Mouse (Mus musculus) heart, postnatal 0 days (tissue): ENCODE data around the gene Slxl1. TPM values are rescaled to one million over a fixed set of nuclear protein-coding genes. Genes with fewer than 3 reads are reported as not detected.
"Not testable (repeated sequence)": the region's sequence is repeated elsewhere in the genome, so short reads cannot be mapped to it uniquely, and the experiment has no call there.

ENCODE experiments used
- ATAC-seq: fragments of 200-750 bp; cut with Nextera tagmentation; 2 replicates; pipeline ENCODE4 v1.8.0; 2017; ENCODE audit warnings: low read depth, moderate number of reproducible peaks, moderate library complexity; ENCODE audit not compliant: insufficient read depth
- DNase-seq: peaks from one replicate; pipeline ENCODE4 v3.0.0-alpha.2; 2016; ENCODE audit warnings: low spot score
- H3K27ac ChIP-seq: fragments of 300-500 bp; sonication (generic); 2 replicates; pipeline ENCODE4 v1.5.1; 2014; ENCODE audit warnings: low read depth, mild to moderate bottlenecking
- H3K27me3 ChIP-seq: fragments of 300-500 bp; sonication (generic); 2 replicates; pipeline ENCODE4 v1.6.1; 2014; ENCODE audit warnings: low read length, mixed read lengths; ENCODE audit not compliant: control insufficient read depth, insufficient read depth
- H3K36me3 ChIP-seq: fragments of 300-500 bp; sonication (generic); replicated peaks from 2 replicates; pipeline ENCODE4 v1.6.1; 2014; ENCODE audit warnings: low read length, mixed read lengths; ENCODE audit not compliant: control insufficient read depth, insufficient read depth
- H3K4me1 ChIP-seq: fragments of 300-500 bp; sonication (generic); 2 replicates; pipeline ENCODE4 v1.6.1; 2014; ENCODE audit warnings: antibody characterized with exemption; ENCODE audit not compliant: control insufficient read depth, insufficient read depth
- H3K4me2 ChIP-seq: fragments of 300-500 bp; sonication (generic); 2 replicates; pipeline ENCODE4 v1.6.1; 2014; ENCODE audit warnings: low read depth, mild to moderate bottlenecking, low read length, moderate library complexity
- H3K4me3 ChIP-seq: fragments of 300-500 bp; sonication (generic); 2 replicates; pipeline ENCODE4 v1.5.1; 2014; ENCODE audit warnings: low read depth, low read length
- H3K9ac ChIP-seq: fragments of 300-500 bp; sonication (generic); replicated peaks from 2 replicates; pipeline ENCODE4 v1.6.1; 2014; ENCODE audit warnings: low read depth, low read length, mixed read lengths
- H3K9me3 ChIP-seq: fragments of 300-500 bp; sonication (generic); replicated peaks from 2 replicates; pipeline ENCODE4 v1.6.1; 2016; ENCODE audit warnings: low read length; ENCODE audit not compliant: control insufficient read depth
- WGBS: fragments of 180-500 bp; shearing (Covaris S2); extraction: QIAGEN DNeasy Blood & Tissue Kit; methylation state at CpG from one replicate; pipeline ENCODE4 v1.1.7; 2014; 5-methylcytosine and 5-hydroxymethylcytosine counted together
- polyA plus RNA-seq: library from polyadenylated mRNA; unstranded; fragments of >200 nt; fragmentation: Nextera tagmentation; extraction: Ambion mirVana; gene quantifications from 2 replicates; pipeline ENCODE4 v1.2.1, GENCODE M21; 2015
- total RNA-seq: library from RNA; depleted of rRNA; stranded (reverse); fragments of >200 nt; gene quantifications from 2 replicates; pipeline ENCODE4 v1.2.3, GENCODE M21; 2014; ENCODE audit warnings: low replicate concordance; rRNA removed

The Slxl1 gene
- total RNA-seq = not detected in 2 replicates
- polyA plus RNA-seq = not detected in 2 replicates

DNA sequence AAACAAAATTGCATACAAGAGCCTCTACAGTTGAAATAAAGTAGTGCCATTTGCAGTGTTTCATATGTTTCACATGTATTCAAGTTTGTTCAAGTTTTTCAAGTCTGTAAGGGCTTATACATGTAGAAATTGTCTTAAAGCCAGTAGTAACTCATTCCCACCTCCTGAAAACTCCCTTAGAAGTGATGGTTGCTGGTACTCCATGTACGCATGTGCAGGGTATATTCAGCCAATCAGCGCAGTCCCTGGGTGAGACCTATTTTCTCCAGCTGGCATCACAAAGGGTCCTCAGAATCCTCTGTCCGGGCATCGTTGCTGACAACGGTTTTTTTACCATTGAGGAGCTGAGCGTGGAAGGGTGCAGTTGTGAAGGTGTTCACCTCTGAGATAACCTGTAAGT is at the start of gene Slxl1:
Gene Slxl1 (plus strand): TSS at position 301 of the 400 bp plus-strand sequence.
- H3K27ac ChIP-seq, ATAC-seq, H3K9me3 ChIP-seq, H3K4me2 ChIP-seq, H3K9ac ChIP-seq, H3K4me3 ChIP-seq, H3K4me1 ChIP-seq, DNase-seq, H3K27me3 ChIP-seq, H3K36me3 ChIP-seq: not testable (repeated sequence)
- WGBS = no CpG with 5 or more reads among the region's 6 CpGs
